In genomic region chr8:86484244-86484643, GRCm38 (mm10) we compare ENCODE assay signal across 18 mouse cellular contexts.
"Had no signal": no experiment of that assay in that cellular context is flagged by ENCODE, and none has a peak within 500 bp of the region (broad histone marks: within the 10 kb centered on the region; RNA-seq: fewer than 3 reads in every experiment).

No protein-coding gene starts in this region.

- H3K4me1 ChIP-seq: liver, embryonic 15.5 days; lung, embryonic 15.5 days; megakaryocyte, embryonic 14.5 days; midbrain, embryonic 13.5 days; midbrain, embryonic 15.5 days; neural tube, embryonic 13.5 days; neural tube, embryonic 15.5 days; stomach, embryonic 15.5 days had no signal

- H3K36me3 ChIP-seq: liver, embryonic 15.5 days; lung, embryonic 15.5 days; midbrain, embryonic 13.5 days; midbrain, embryonic 15.5 days; neural tube, embryonic 13.5 days; neural tube, embryonic 15.5 days; stomach, embryonic 15.5 days had no signal

- DNase-seq: lung, adult 2 months; lung, postnatal 14 days; lung, postnatal 36 days; right cerebral cortex, postnatal 14 days; thymus, adult 2 months; thymus, postnatal 25 days; thymus, postnatal 4 days had no signal

- H3K9me3 ChIP-seq: liver, embryonic 15.5 days; lung, embryonic 15.5 days; megakaryocyte, embryonic 14.5 days; midbrain, embryonic 13.5 days; midbrain, embryonic 15.5 days; neural tube, embryonic 13.5 days; neural tube, embryonic 15.5 days; stomach, embryonic 15.5 days had no signal

- H3K27ac ChIP-seq: liver, embryonic 15.5 days; lung, embryonic 15.5 days; macrophage; midbrain, embryonic 13.5 days; midbrain, embryonic 15.5 days; neural tube, embryonic 13.5 days; neural tube, embryonic 15.5 days; stomach, embryonic 15.5 days; stomach, postnatal 0 days had no signal

- H3K4me3 ChIP-seq: liver, embryonic 15.5 days; lung, embryonic 15.5 days; megakaryocyte, embryonic 14.5 days; midbrain, embryonic 13.5 days; midbrain, embryonic 15.5 days; neural tube, embryonic 13.5 days; neural tube, embryonic 15.5 days; stomach, embryonic 15.5 days had no signal

- H3K9ac ChIP-seq: liver, embryonic 15.5 days; lung, embryonic 15.5 days; midbrain, embryonic 13.5 days; midbrain, embryonic 15.5 days; neural tube, embryonic 13.5 days; neural tube, embryonic 15.5 days; stomach, embryonic 15.5 days had no signal

- H3K4me2 ChIP-seq: liver, embryonic 15.5 days; lung, embryonic 15.5 days; midbrain, embryonic 11.5 days; midbrain, embryonic 13.5 days; midbrain, embryonic 15.5 days; neural tube, embryonic 13.5 days; neural tube, embryonic 15.5 days; stomach, embryonic 15.5 days had no signal

- H3K27me3 ChIP-seq: liver, embryonic 15.5 days; lung, embryonic 15.5 days; megakaryocyte, embryonic 14.5 days; midbrain, embryonic 13.5 days; midbrain, embryonic 15.5 days; neural tube, embryonic 13.5 days; neural tube, embryonic 15.5 days; stomach, embryonic 15.5 days had no signal
